ENCODE assay signal across 8 mouse cellular contexts in genomic region chr10:18743286-18744142, GRCm38 (mm10). TPM values are rescaled to one million over a fixed set of nuclear protein-coding genes. Genes with fewer than 3 reads are reported as not detected.
DNase-seq lines count a peak whose midpoint lies in the region; ATAC-seq lines count a peak whose summit lies in the region.

Arfgef3 (minus strand) TSS chr10:18743949.

- peak; percentile 59 to 69 for DNase-seq in adrenal gland, adult 18-20 months (ENCODE audit: low spot score in 2 of 2)
- DNase-seq in embryo, embryonic 10 days (ENCODE audit: low spot score) = peak; percentile 68
- DNase-seq in gastrocnemius, postnatal 36 days = peak; percentile 27 to 28
- peak; percentile 82 to 90 for DNase-seq in left cerebral cortex, adult 18-20 months (ENCODE audit: low spot score in 2 of 2)
- peak; percentile 63 for DNase-seq in lung, postnatal 14 days
- DNase-seq in retina, postnatal 1 day = peak; percentile 66
- DNase-seq in urinary bladder, postnatal 36 days (ENCODE audit: low spot score in 2 of 2) = peak; percentile 49 to 58

- peak; percentile 84 for ATAC-seq in inflammation-experienced regulatory T-cells, adult 6 months

- intact Hi-C loops in gastrocnemius, postnatal 36 days (cut with DNase I) = no loop called here

RNA-seq across cellular contexts. Expression of gene Arfgef3, which starts in this region (rescaled TPM):
- 1 to 10 TPM; 5.0 to 5.8 TPM for total RNA-seq in adrenal gland, adult 18-20 months (2021)
- total RNA-seq in gastrocnemius, postnatal 36 days (2021) = under 1 TPM; 0.39 to 0.41 TPM
- polyA plus RNA-seq in inflammation-experienced regulatory T-cells, adult 6 months (2017; shearing (Covaris generic)) = under 1 TPM; 0.19 to 0.58 (median 0.23) TPM
- total RNA-seq in left cerebral cortex, adult 18-20 months (2021) = 10 to 100 TPM; 91.2 to 96.4 TPM

Comparison
In these comparisons a context has a peak if more than half of its experiments do, and no peak if none do; other contexts are left out.
1. Peak in every context shown above with its lines: DNase-seq and ATAC-seq.
2. RNA of gene Arfgef3 (total RNA-seq): 91.2 to 96.4 TPM in left cerebral cortex, adult 18-20 months; 5.0 to 5.8 TPM in adrenal gland, adult 18-20 months and 0.39 to 0.41 TPM in gastrocnemius, postnatal 36 days; every median in the first group is over 10 times any median in the second.
3. Peak in DNase-seq in gastrocnemius, postnatal 36 days; RNA of the gene not detected or under 1 TPM.
4. Peak in ATAC-seq in inflammation-experienced regulatory T-cells, adult 6 months; RNA of the gene not detected or under 1 TPM.
5. DNase-seq: peak in every context shown above with its lines; median percentile 86 in left cerebral cortex, adult 18-20 months; 68 in embryo, embryonic 10 days; 66 in retina, postnatal 1 day; 64 in adrenal gland, adult 18-20 months; 63 in lung, postnatal 14 days; 54 in urinary bladder, postnatal 36 days; 28 in gastrocnemius, postnatal 36 days.